Comparison of ENCODE assay signal across 10 mouse cellular contexts in the genomic region with DNA sequence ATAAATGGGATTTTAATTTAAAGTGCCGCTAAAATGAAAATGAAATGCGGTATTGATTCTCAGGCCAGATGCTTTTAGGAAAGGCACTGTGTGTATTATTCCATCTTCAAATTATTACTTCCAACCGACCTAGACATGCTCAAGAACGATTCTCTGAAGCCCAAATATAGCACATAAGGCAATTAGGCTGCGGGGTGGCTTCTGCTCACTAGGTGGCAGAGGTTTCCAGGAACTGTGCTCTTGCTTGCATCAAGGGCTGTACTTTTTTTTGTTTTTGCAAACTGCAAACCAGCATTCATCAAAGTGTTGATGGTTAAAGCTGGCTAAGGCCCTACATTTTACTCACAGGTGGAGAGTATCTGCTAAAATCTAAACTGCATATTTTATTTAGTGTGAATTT.
A peak's percentile ranks its signal among the peaks of the same experiment; 100 is the strongest.
DNase-seq lines count a peak whose midpoint lies in the region; ATAC-seq lines count a peak whose summit lies in the region.
"Had no signal": no experiment of that assay in that cellular context is flagged by ENCODE, and none has a peak within 500 bp of the region (broad histone marks: within the 10 kb centered on the region; RNA-seq: fewer than 3 reads in every experiment).

No protein-coding gene starts in this region.

- no peak overlapping the region for H3K9ac ChIP-seq in heart, embryonic 12.5 days
- H3K9ac ChIP-seq in neural tube, embryonic 11.5 days (ENCODE audit: low read length): no peak overlapping the region
- H3K9ac ChIP-seq: lung, embryonic 15.5 days; stomach, embryonic 15.5 days had no signal

- H3K4me2 ChIP-seq in heart, embryonic 12.5 days: no peak overlapping the region
- no peak overlapping the region for H3K4me2 ChIP-seq in neural tube, embryonic 11.5 days (ENCODE audit: low read depth)
- H3K4me2 ChIP-seq: lung, embryonic 15.5 days; stomach, embryonic 15.5 days had no signal

- no peaks in the 10 kb centered on the region for H3K9me3 ChIP-seq in heart, embryonic 12.5 days (replicated peaks)
- H3K9me3 ChIP-seq in neural tube, embryonic 11.5 days (ENCODE audit: control insufficient read depth, low read length): no peaks in the 10 kb centered on the region
- no peaks in the 10 kb centered on the region for H3K9me3 ChIP-seq in embryonic facial prominence, embryonic 10.5 days
- H3K9me3 ChIP-seq: lung, embryonic 15.5 days; stomach, embryonic 15.5 days had no signal

- H3K27ac ChIP-seq in heart, embryonic 12.5 days (ENCODE audit: poor library complexity, severe bottlenecking): no peak overlapping the region
- H3K27ac ChIP-seq in neural tube, embryonic 11.5 days (ENCODE audit: low read depth, low read length): no peak overlapping the region
- H3K27ac ChIP-seq in embryonic facial prominence, embryonic 10.5 days (replicated peaks): no peak overlapping the region
- H3K27ac ChIP-seq: lung, embryonic 15.5 days; stomach, embryonic 15.5 days had no signal

- DNase-seq in heart, postnatal 4 days: peak; percentile 10
- peak; percentile 23 for DNase-seq in neural tube, embryonic 11.5 days (ENCODE audit: low spot score)
- no peak for DNase-seq in neural tube, embryonic 10.5 days (ENCODE audit: extremely low spot score, low spot score)
- peak; percentile 25 for DNase-seq in embryonic facial prominence, embryonic 10.5 days (ENCODE audit: low spot score)
- peak; percentile 22 for DNase-seq in retina, postnatal 1 day
- DNase-seq in MN1 (ENCODE audit: low spot score): no peak
- no peak for DNase-seq in lung, postnatal 14 days

- H3K4me3 ChIP-seq in heart, embryonic 12.5 days: no peak overlapping the region
- H3K4me3 ChIP-seq in neural tube, embryonic 11.5 days (ENCODE audit: low read depth, low read length): no peak overlapping the region
- no peak overlapping the region for H3K4me3 ChIP-seq in embryonic facial prominence, embryonic 10.5 days
- H3K4me3 ChIP-seq: lung, embryonic 15.5 days; stomach, embryonic 15.5 days had no signal

- no peaks in the 10 kb centered on the region for H3K36me3 ChIP-seq in heart, embryonic 12.5 days
- no peaks in the 10 kb centered on the region for H3K36me3 ChIP-seq in neural tube, embryonic 11.5 days (ENCODE audit: control insufficient read depth, insufficient read depth, low read length)
- H3K36me3 ChIP-seq in embryonic facial prominence, embryonic 10.5 days (replicated peaks): no peaks in the 10 kb centered on the region
- H3K36me3 ChIP-seq: lung, embryonic 15.5 days; stomach, embryonic 15.5 days had no signal

- no peaks in the 10 kb centered on the region for H3K4me1 ChIP-seq in heart, embryonic 12.5 days (replicated peaks)
- H3K4me1 ChIP-seq in neural tube, embryonic 11.5 days (ENCODE audit: control insufficient read depth, insufficient read depth, low read length): no peaks in the 10 kb centered on the region
- 0 out of 2 replicates have a peak, but pooled peaks cover 5% of the 10 kb centered on the region for H3K4me1 ChIP-seq in embryonic facial prominence, embryonic 10.5 days
- H3K4me1 ChIP-seq: lung, embryonic 15.5 days; stomach, embryonic 15.5 days had no signal

- H3K27me3 ChIP-seq in heart, embryonic 12.5 days (replicated peaks): no peaks in the 10 kb centered on the region
- no peaks in the 10 kb centered on the region for H3K27me3 ChIP-seq in neural tube, embryonic 11.5 days (ENCODE audit: control insufficient read depth, insufficient read depth, low read length)
- H3K27me3 ChIP-seq in embryonic facial prominence, embryonic 10.5 days (replicated peaks; ENCODE audit: low read depth, poor library complexity, severe bottlenecking): no peaks in the 10 kb centered on the region
- H3K27me3 ChIP-seq: lung, embryonic 15.5 days; stomach, embryonic 15.5 days had no signal

- WGBS in heart, embryonic 12.5 days: 52% methylated on average over 5 of the region's 5 CpGs
- 67% methylated on average over 5 of the region's 5 CpGs for WGBS in neural tube, embryonic 11.5 days
- 61% methylated on average over 5 of the region's 5 CpGs for WGBS in embryonic facial prominence, embryonic 10.5 days

- ATAC-seq in heart, embryonic 12.5 days (ENCODE audit: insufficient number of reproducible peaks, low FRiP score): no peak
- no peak for ATAC-seq in neural tube, embryonic 11.5 days (ENCODE audit: insufficient read depth, low FRiP score, low TSS enrichment)

Comparison
In these comparisons a context has a peak if more than half of its experiments do, and no peak if none do; other contexts are left out.
1. DNase-seq: peak in heart, postnatal 4 days (single experiment), neural tube, embryonic 11.5 days (single experiment), embryonic facial prominence, embryonic 10.5 days (single experiment) and retina, postnatal 1 day (single experiment); none in neural tube, embryonic 10.5 days (single experiment), MN1 (single experiment) and lung, postnatal 14 days (single experiment).